Mouse (Mus musculus) hematopoietic stem cell, adult 5-6 weeks (primary cell): Measurements from ENCODE around the gene F3. TPM values are rescaled to one million over a fixed set of nuclear protein-coding genes. Genes with fewer than 3 reads are reported as not detected.

Source experiments
- ATAC-seq, 2 experiments: fragments of 125-278 bp in 1 of 2; replicated peaks in 1 of 2; 2 replicates each; pipeline ENCODE4 v1.8.0; 2016 to 2017; ENCODE audit warnings: inconsistent platforms in 2 of 2, mild to moderate bottlenecking in 2 of 2, moderate number of reproducible peaks in 2 of 2, low read depth in 1 of 2, moderate TSS enrichment in 1 of 2; ENCODE audit not compliant: low FRiP score in 2 of 2, poor library complexity in 2 of 2, severe bottlenecking in 2 of 2, insufficient read depth in 1 of 2, low TSS enrichment in 1 of 2
- total RNA-seq: library from RNA; stranded (forward); fragments of 172-1452, 232-1000 nt; gene quantifications from 2 replicates; pipeline ENCODE4 v1.2.3, GENCODE M21; 2017

Gene F3
- total RNA-seq, 1 experiment from 2014 or later, result 5.7 TPM

- ATAC-seq, result no peak
These were observed 22.9 kb upstream of the F3 start for GRCm38 (mm10) chr3:121700364-121700952.

GRCm38 (mm10) chr3:121703155-121703879, 20.0 kb upstream of the F3 start:
- ATAC-seq, result peak; percentile 68 to 84

GRCm38 (mm10) chr3:121703880-121704243, 19.5 kb upstream of the F3 start:
- ATAC-seq, result no peak

GRCm38 (mm10) chr3:121706087-121706486, 17.2 kb upstream of the F3 start:
- ATAC-seq, result no peak

- ATAC-seq, result no peak
These were observed 16.2 kb upstream of the F3 start for GRCm38 (mm10) chr3:121707106-121707505.

- ATAC-seq, result no peak
These were observed 12.3 kb upstream of the F3 start for GRCm38 (mm10) chr3:121710894-121711531.

GRCm38 (mm10) chr3:121712222-121712621, 11.1 kb upstream of the F3 start:
- no peak for ATAC-seq

- ATAC-seq, result peak; percentile 17 to 37; a peak in 1 of 4 replicates
These were observed 10.1 kb upstream of the F3 start for GRCm38 (mm10) chr3:121713151-121713701.

- ATAC-seq, result peak in 1 of 2 experiments; percentile 4; a peak in 1 of 4 replicates
These were observed 9.5 kb upstream of the F3 start for GRCm38 (mm10) chr3:121713816-121714215.

GRCm38 (mm10) chr3:121714461-121714860, 8.9 kb upstream of the F3 start:
- ATAC-seq, result no peak

GRCm38 (mm10) chr3:121715336-121715735, 8.0 kb upstream of the F3 start:
- ATAC-seq, result no peak

- ATAC-seq, result no peak
These were observed 7.4 kb upstream of the F3 start for GRCm38 (mm10) chr3:121715741-121716459.

GRCm38 (mm10) chr3:121716480-121716879, 6.9 kb upstream of the F3 start:
- ATAC-seq, result no peak

- ATAC-seq, result no peak
These were observed 4.7 kb upstream of the F3 start for GRCm38 (mm10) chr3:121718679-121719078.

- ATAC-seq, result no peak
These were observed 3.6 kb upstream of the F3 start for GRCm38 (mm10) chr3:121719701-121720100.

- ATAC-seq, result no peak
These were observed 2.3 kb upstream of the F3 start for GRCm38 (mm10) chr3:121720801-121721690.

- peak in 1 of 2 experiments; percentile 7; a peak in 1 of 4 replicates for ATAC-seq
These were observed 1.7 kb upstream of the F3 start for GRCm38 (mm10) chr3:121721691-121722070.
